ENCODE assay signal across 8 mouse cellular contexts in the genomic region with DNA sequence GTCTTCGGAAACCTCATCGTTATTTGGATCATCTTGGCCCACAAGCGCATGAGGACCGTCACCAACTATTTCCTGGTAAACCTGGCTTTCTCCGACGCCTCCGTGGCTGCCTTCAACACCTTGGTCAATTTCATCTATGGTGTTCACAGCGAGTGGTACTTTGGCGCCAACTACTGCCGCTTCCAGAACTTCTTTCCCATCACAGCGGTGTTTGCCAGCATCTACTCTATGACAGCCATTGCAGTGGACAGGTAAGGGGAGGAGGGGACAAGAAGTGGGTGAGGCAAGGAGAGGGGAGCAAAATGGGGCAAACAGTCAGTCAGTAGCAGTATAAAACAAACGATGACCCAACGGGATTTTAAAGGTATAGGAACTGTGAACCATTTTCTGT. TPM values are rescaled to one million over a fixed set of nuclear protein-coding genes. Genes with fewer than 3 reads are reported as not detected.
DNase-seq lines count a peak whose midpoint lies in the region; ATAC-seq and TF ChIP-seq lines count a peak whose summit lies in the region.

No protein-coding gene starts in this region.

- DNase-seq in left cerebral cortex, adult 2 months (ENCODE audit: extremely low spot score in 1 of 2, low spot score in 2 of 2): no peak
- no peak for DNase-seq in left cerebral cortex, adult 9 months (ENCODE audit: low spot score in 2 of 2)
- DNase-seq in embryonic facial prominence, embryonic 14.5 days (ENCODE audit: low spot score): peak; percentile 10
- DNase-seq in intestine, embryonic 14.5 days (ENCODE audit: low spot score): peak; percentile 63
- DNase-seq in adrenal gland, postnatal 10 days: no peak
- DNase-seq in adrenal gland, adult 18-20 months (ENCODE audit: low spot score in 2 of 2): no peak
- no peak for DNase-seq in urinary bladder, postnatal 14 days (ENCODE audit: low spot score)

- intact Hi-C loops in left cerebral cortex, adult 2 months (cut with DNase I): no loop called here

- H3K27ac ChIP-seq in left cerebral cortex, adult 2 months: no peak overlapping the region
- no peak overlapping the region for H3K27ac ChIP-seq in embryonic facial prominence, embryonic 14.5 days (replicated peaks; ENCODE audit: low read depth, low read length)
- no peak overlapping the region for H3K27ac ChIP-seq in intestine, embryonic 14.5 days (ENCODE audit: low read depth)
- H3K27ac ChIP-seq in neural tube, embryonic 15.5 days (replicated peaks): no peak overlapping the region

- peak overlapping the region; percentile 93 for H3K4me2 ChIP-seq in embryonic facial prominence, embryonic 14.5 days (ENCODE audit: low read depth, low read length)
- H3K4me2 ChIP-seq in intestine, embryonic 14.5 days (ENCODE audit: low read length): peak overlapping the region; percentile 66
- H3K4me2 ChIP-seq in neural tube, embryonic 15.5 days: peak overlapping the region; percentile 97

- ATAC-seq in embryonic facial prominence, embryonic 14.5 days (ENCODE audit: low read depth): 0 out of 2 replicates have a peak, but pooled peaks have one; percentile 9
- ATAC-seq in intestine, embryonic 14.5 days (replicated peaks; ENCODE audit: low FRiP score, low TSS enrichment, low read depth): peak; percentile 38; the same call in 1 of the 2 replicates
- peak; percentile 83; the same call in 1 of the 2 replicates for ATAC-seq in neural tube, embryonic 15.5 days (ENCODE audit: low FRiP score)

- H3K27me3 ChIP-seq in embryonic facial prominence, embryonic 14.5 days (replicated peaks; ENCODE audit: control insufficient read depth, insufficient read depth, low read length): peaks cover 13% of the 10 kb centered on the region
- H3K27me3 ChIP-seq in intestine, embryonic 14.5 days (replicated peaks; ENCODE audit: control insufficient read depth, insufficient read depth, low read length): peaks cover 9% of the 10 kb centered on the region; the same call in 1 of the 2 replicates
- peaks cover 2% of the 10 kb centered on the region; the same call in 1 of the 2 replicates for H3K27me3 ChIP-seq in neural tube, embryonic 15.5 days (replicated peaks)

- H3K36me3 ChIP-seq in embryonic facial prominence, embryonic 14.5 days (ENCODE audit: control insufficient read depth, insufficient read depth, low read length): no peaks in the 10 kb centered on the region
- H3K36me3 ChIP-seq in intestine, embryonic 14.5 days (ENCODE audit: control insufficient read depth, insufficient read depth, low read length): no peaks in the 10 kb centered on the region
- no peaks in the 10 kb centered on the region for H3K36me3 ChIP-seq in neural tube, embryonic 15.5 days

- 10% methylated on average over 13 of the region's 13 CpGs for WGBS in embryonic facial prominence, embryonic 14.5 days
- WGBS in intestine, embryonic 14.5 days: 8% methylated on average over 13 of the region's 13 CpGs
- WGBS in neural tube, embryonic 15.5 days: 7% methylated on average over 13 of the region's 13 CpGs

- H3K4me3 ChIP-seq in left cerebral cortex, adult 2 months: peak overlapping the region; percentile 34; the same call in 1 of the 2 replicates
- peak overlapping the region; percentile 45 for H3K4me3 ChIP-seq in embryonic facial prominence, embryonic 14.5 days (ENCODE audit: low read depth, low read length)
- peak overlapping the region; percentile 38 for H3K4me3 ChIP-seq in intestine, embryonic 14.5 days (ENCODE audit: low read depth, low read length)
- peak overlapping the region; percentile 51 for H3K4me3 ChIP-seq in neural tube, embryonic 15.5 days (replicated peaks)

- peak overlapping the region; percentile 53 for H3K9ac ChIP-seq in embryonic facial prominence, embryonic 14.5 days (ENCODE audit: low read depth, low read length)
- no peak overlapping the region for H3K9ac ChIP-seq in intestine, embryonic 14.5 days (ENCODE audit: low read length)
- peak overlapping the region; percentile 47 for H3K9ac ChIP-seq in neural tube, embryonic 15.5 days (replicated peaks)

- TF ChIP-seq CTCF in left cerebral cortex, adult 2 months (IDR thresholded peaks at IDR 0.05): no peak

- H3K9me3 ChIP-seq in embryonic facial prominence, embryonic 14.5 days (ENCODE audit: control insufficient read depth, low read length): no peaks in the 10 kb centered on the region
- H3K9me3 ChIP-seq in intestine, embryonic 14.5 days (ENCODE audit: control insufficient read depth, low read length): no peaks in the 10 kb centered on the region
- no peaks in the 10 kb centered on the region for H3K9me3 ChIP-seq in neural tube, embryonic 15.5 days (replicated peaks)

- 0 out of 2 replicates have a peak, but pooled peaks cover 5% of the 10 kb centered on the region for H3K4me1 ChIP-seq in embryonic facial prominence, embryonic 14.5 days (ENCODE audit: control insufficient read depth, insufficient read depth, low read length)
- 0 out of 2 replicates have a peak, but pooled peaks cover 3% of the 10 kb centered on the region for H3K4me1 ChIP-seq in intestine, embryonic 14.5 days (replicated peaks; ENCODE audit: control insufficient read depth, insufficient read depth, low read length)
- peaks cover 14% of the 10 kb centered on the region for H3K4me1 ChIP-seq in neural tube, embryonic 15.5 days

RNA-seq across cellular contexts. Expression of gene Tacr3, which starts 0.7 kb away (rescaled TPM):
- total RNA-seq in left cerebral cortex, adult 2 months (2021): 1 to 10 TPM; 1.6 to 1.7 TPM
- 0.29 and 0.35 TPM in 2 replicates for polyA plus RNA-seq in embryonic facial prominence, embryonic 14.5 days (2014; fragmentation: Nextera tagmentation; extraction: Ambion mirVana)
- 0.55 and 0.70 TPM in 2 replicates for polyA plus RNA-seq in intestine, embryonic 14.5 days (2014; fragmentation: Nextera tagmentation; extraction: Ambion mirVana)
- 4.2 TPM in 2 replicates for polyA plus RNA-seq in neural tube, embryonic 15.5 days (2015; fragmentation: Nextera tagmentation; extraction: Ambion mirVana)
- total RNA-seq in adrenal gland, postnatal 10 days (2021): not detected
- not detected for total RNA-seq in adrenal gland, adult 18-20 months (2021)

Comparison
In these comparisons a context has a peak if more than half of its experiments do, and no peak if none do; other contexts are left out.
1. DNase-seq: peak in embryonic facial prominence, embryonic 14.5 days (single experiment) and intestine, embryonic 14.5 days (single experiment); none in left cerebral cortex, adult 2 months (0 of 2), left cerebral cortex, adult 9 months (0 of 2), adrenal gland, postnatal 10 days (single experiment), adrenal gland, adult 18-20 months (0 of 2) and urinary bladder, postnatal 14 days (single experiment).
2. ATAC-seq: peak in every context shown above with its lines; median percentile 83 in neural tube, embryonic 15.5 days; 38 in intestine, embryonic 14.5 days; 9 in embryonic facial prominence, embryonic 14.5 days.
3. Peak in every context shown above with its lines, with median percentiles within 50 percentile points of each other: H3K4me3 ChIP-seq and H3K4me2 ChIP-seq.